Mouse (Mus musculus) fat pad, adult 2 months (tissue): ENCODE measurements around the gene Mrgbp.

Experiments used
- DNase-seq: peaks from one replicate; pipeline ENCODE4 v3.0.0-alpha.2; 2011; ENCODE audit warnings: low read depth, low spot score; ENCODE audit errors: extremely low read depth

The Mrgbp gene

DNA sequence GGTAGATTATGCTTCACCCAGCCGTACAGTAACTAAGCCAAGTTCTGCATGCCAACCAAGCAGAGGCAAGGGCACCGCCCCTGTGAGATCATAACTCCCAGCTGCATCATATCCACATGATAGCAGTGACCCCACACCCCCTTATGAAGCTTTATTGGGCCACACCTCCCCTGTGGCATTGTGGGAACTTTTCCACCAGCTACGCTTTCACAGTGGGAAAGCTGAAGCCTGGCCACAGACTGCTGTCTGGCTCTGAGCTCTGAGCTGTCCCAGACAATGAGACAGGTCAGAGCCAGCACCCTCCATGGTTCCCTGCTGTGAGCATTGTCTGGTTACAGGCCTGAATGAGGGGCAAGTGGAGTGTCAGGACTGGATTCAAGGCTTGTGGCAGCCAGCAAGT, at the start of gene Mrgbp:
Mrgbp (plus strand) TSS at position 303 of the 400 bp plus-strand sequence.
- DNase-seq = no peak

DNA sequence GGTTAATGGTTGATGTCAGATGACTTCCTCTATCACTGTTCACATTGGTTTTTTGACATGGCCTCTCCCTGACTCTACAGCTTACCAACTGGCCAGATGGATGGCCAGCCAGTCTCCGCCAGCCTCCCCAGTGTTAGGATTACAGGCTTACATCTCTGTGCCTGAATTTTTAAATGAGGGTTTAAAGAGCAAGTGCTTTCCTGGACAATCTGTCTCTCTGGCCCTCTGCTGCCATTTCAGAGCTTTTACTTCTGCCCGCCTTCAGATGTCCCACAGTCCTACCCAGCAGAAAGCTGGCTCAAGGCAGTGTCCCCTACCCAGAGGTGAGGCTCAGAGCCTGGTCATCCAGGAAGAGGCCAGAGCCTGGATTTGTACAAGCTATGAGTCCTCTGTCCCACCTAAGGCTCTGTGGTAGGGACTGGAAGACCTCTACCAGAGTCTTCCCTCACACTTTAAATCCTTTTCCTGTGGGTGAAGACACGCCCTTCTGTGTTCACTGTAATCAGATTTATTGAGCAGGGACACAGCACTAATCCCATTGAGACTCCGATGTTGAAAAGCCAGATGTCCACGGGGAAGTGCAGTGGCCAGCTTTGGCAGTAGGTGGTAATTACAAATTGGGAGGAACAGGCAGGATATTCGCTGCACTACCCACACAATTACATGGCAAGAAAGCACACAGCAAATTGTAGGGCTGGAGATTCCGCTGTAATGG, 49.3 kb upstream of the Mrgbp start:
- no peak for DNase-seq

- DNase-seq = no peak
Observed at GRCm38 (mm10) chr2:180532386-180532995, 48.6 kb upstream of the Mrgbp start.

DNA sequence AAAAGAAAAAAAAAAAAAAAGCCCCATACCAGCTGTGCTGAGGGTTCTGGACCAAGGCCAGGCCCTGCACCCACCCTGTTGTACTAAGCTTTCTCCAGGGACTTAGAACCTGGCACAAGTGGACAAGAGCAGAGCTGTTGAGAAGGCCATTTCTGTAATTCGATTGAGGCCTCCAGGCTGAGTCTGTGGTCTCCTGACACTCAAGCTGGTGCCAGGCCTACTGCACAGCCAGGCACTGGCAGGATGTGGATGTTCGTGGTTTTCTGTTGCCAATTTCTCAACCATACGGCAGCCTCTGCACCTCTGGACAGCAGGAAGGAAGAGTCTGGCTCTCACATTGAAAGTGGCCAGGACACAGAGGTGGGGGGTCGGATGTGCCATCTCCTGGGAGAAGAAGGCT, 47.9 kb upstream of the Mrgbp start:
- DNase-seq = no peak

- DNase-seq = no peak
Observed at GRCm38 (mm10) chr2:180543675-180544074, 37.4 kb upstream of the Mrgbp start.

DNA sequence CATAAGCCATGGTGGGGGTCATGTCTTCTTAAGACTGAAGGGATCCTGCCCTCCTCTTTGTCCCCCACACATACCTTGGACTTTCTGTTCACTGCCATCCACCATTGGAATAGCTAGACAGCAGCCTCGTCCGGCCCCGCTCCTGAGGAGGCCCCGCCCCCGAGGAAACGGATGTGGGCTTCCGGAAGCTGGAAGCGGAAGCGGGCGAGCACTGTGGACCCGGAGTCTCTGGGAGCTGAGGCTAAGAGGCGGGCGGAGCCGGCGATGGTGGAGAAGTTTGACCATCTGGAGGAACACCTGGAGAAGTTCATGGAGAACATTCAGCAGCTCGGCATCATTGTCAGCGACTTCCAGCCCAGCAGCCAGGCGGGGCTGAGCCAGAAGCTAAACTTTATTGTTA, 36.1 kb upstream of the Mrgbp start:
- DNase-seq = no peak

GRCm38 (mm10) chr2:180547384-180548106, 33.6 kb upstream of the Mrgbp start:
- DNase-seq = no peak

- DNase-seq = no peak
Observed at GRCm38 (mm10) chr2:180552340-180552739, 28.8 kb upstream of the Mrgbp start.

GRCm38 (mm10) chr2:180555219-180555618, 25.9 kb upstream of the Mrgbp start:
- DNase-seq = no peak

DNA sequence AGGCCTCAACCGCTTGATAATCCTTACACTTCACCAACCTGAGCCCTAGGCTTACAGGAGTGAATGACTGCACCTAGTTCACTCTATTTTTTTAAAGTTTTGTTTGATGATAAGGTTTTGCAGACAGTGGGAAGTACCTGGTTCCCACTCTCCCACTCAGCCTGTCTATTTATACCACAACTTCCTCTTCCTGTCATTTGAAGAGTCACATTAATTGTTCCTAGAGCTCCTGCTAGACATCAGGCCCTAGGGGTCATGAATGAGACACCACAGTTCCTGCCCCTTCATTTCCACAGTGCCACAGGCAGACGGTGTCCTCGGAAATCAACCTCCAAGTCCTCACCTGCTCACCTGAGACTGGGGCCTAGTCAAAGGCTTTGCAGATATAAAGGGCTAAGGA, 24.6 kb upstream of the Mrgbp start:
- DNase-seq = no peak

DNA sequence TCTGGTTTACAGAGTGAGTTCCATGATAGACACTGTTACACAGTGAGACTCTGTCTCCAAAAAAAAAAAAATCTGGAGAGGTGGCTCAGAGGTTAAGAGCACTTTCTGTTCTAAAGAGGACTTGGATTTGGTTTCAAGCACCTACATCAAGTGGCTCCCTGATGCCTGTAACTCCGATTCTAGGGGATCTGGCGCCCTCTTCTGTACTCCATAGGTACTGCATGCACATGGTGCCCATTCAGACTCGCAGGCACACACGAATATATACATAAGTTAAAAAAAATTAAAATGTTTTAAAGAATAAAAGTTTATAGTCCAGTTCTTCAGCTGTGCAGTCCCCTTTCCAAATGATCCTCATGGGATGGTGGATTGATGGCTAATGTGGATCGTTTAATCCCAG, 20.9 kb upstream of the Mrgbp start:
- DNase-seq = no peak

DNA sequence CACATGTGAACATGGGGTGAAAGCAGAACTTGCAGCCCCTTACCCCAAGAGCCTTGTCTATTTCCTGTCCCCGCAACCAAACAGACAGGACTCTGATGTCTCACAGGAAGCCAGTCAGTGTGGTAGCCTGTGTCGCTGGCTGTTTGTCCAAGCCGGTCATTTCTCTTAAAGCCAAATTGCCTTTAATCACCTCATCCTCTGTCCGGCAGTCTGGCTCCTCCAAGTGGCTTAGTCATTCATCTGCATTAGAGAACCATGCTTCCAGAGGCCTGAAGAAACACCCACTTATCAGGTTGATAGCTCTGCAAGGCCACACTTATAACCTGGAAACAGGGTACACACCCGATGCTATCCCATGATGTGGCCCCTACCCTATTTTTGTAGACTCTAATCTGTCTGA, 19.0 kb upstream of the Mrgbp start:
- DNase-seq = no peak

GRCm38 (mm10) chr2:180563296-180563695, 17.8 kb upstream of the Mrgbp start:
- DNase-seq = no peak

DNA sequence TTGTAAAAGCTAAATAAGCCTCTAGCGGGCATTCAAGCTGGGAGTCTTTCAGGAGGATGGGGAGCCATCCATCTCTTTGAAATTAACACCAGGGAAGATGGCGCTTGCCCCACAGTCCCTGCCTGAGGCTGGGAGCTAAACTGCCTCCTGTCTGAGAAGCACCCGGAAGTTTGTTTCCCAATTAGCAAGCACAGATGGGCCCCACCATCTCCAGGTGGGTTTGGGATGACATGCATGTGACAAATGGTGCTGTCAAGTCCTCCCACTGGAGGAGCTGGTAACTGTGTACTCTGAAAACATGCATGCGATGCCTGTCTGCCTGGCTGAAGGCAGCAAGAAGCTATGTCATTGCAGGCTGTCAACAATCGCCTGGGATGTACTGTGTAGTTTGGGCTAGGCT, 17.3 kb upstream of the Mrgbp start:
- DNase-seq = no peak

GRCm38 (mm10) chr2:180566240-180566913, 14.7 kb upstream of the Mrgbp start:
- no peak for DNase-seq

DNA sequence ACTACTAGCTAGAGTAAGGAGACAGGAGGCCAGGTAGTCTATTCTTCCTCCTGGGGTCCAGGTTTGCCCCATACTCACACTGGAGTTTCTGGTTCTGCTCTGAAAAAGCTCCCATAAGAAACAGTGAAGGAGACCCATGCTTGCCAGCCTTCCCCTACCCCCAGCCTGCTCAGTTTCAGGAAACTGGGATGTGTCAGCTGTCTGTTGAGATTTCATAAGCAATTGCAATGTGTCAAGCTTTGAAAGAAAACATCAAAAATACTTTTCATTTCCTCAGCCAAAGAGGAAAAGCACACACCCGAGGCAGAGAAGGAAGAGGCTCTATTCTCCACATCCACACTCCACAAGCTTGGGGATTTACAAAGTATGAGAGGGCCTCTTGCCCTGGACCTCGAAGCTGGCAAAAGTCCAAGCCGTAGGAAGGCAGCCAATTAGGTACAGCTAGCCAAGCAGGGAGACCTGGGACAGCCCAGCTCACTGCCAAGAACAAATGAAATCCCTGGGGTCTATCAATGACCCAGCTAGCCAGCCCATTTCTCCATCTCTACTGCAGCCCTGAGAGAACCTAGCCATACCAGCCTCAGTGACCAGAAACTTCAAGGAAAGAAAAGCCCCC, 12.0 kb upstream of the Mrgbp start:
- DNase-seq = no peak

- no peak for DNase-seq
Observed at GRCm38 (mm10) chr2:180576482-180576881, 4.6 kb upstream of the Mrgbp start.

GRCm38 (mm10) chr2:180578686-180579085, 2.4 kb upstream of the Mrgbp start:
- no peak for DNase-seq

DNA sequence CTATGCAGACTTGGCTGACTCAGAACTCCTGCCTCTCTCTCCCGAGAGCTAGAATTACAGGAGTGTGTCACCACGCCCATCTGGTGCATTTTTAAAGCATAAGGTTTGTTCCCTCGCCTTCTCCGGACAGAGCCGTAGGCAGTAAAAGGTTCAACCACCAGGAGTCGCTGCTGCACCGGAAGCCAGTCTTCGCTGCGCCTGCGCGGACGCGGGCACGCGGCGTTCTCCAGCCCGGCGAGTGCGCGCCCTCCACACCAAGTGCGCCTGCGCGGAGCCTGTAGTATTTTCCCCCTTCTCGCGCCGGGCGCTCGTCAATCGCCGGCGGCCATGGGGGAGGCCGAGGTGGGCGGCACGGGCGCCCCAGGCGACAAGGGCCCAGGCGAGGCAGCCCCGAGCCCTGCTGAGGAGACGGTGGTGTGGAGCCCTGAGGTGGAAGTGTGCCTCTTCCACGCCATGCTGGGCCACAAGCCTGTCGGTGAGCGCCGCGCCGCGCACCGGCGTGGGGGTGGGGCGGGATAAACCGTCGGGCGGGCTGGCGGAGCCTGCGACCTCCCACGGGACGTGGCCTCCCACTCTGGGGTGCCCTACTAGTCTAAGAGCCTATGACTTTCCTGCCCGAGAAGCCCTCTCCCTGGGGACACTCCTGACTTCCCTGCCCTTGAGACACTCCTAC, 1.5 kb downstream of the Mrgbp start:
- peak; percentile 40 for DNase-seq

DNA sequence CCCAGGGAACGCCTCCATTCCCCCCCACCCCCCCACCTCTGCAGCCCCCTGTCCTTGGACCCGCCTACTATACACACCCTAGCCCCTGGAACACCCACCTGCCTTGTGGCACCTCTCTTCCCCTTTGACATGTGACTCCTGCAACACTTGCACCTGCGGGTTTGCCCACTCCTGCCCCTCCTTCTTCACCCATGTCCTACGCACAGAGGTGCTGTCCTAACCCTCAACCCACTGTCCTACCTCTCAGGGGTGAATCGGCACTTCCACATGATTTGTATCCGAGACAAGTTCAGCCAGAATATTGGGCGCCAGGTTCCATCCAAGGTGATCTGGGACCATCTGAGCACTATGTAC, 2.0 kb downstream of the Mrgbp start:
- no peak for DNase-seq

GRCm38 (mm10) chr2:180588736-180589122, 7.6 kb downstream of the Mrgbp start:
- no peak for DNase-seq
